Mouse (Mus musculus): ENCODE measurements around the gene Wipf3. TPM values are rescaled to one million over a fixed set of nuclear protein-coding genes. Genes with fewer than 3 reads are reported as not detected.

The Wipf3 gene
- total RNA-seq, 2 experiments from 2014 or later = 137 to 139 TPM

GRCm38 (mm10) chr6:54431761-54432160, 2.4 kb downstream of the Wipf3 start:
- DNase-seq (ENCODE audit: low spot score in 2 of 2) = peak; percentile 62 to 71

- no peak for DNase-seq (ENCODE audit: low spot score in 2 of 2)
Observed at GRCm38 (mm10) chr6:54432191-54432590, 2.8 kb downstream of the Wipf3 start.

GRCm38 (mm10) chr6:54432806-54433545, 3.6 kb downstream of the Wipf3 start:
- peak; percentile 43 to 58 for DNase-seq (ENCODE audit: low spot score in 2 of 2)

- no peak for DNase-seq (ENCODE audit: low spot score in 2 of 2)
Observed at GRCm38 (mm10) chr6:54434171-54434570, 4.8 kb downstream of the Wipf3 start.

GRCm38 (mm10) chr6:54435663-54436062, 6.3 kb downstream of the Wipf3 start:
- DNase-seq (ENCODE audit: low spot score in 2 of 2) = no peak

GRCm38 (mm10) chr6:54436286-54436685, 6.9 kb downstream of the Wipf3 start:
- no peak for DNase-seq (ENCODE audit: low spot score in 2 of 2)

- no peak for DNase-seq (ENCODE audit: low spot score in 2 of 2)
Observed at GRCm38 (mm10) chr6:54438510-54438909, 9.1 kb downstream of the Wipf3 start.

- no peak for DNase-seq (ENCODE audit: low spot score in 2 of 2)
Observed at GRCm38 (mm10) chr6:54440658-54441057, 11.3 kb downstream of the Wipf3 start.

- DNase-seq (ENCODE audit: low spot score in 2 of 2) = no peak
Observed at GRCm38 (mm10) chr6:54443657-54444056, 14.3 kb downstream of the Wipf3 start.

GRCm38 (mm10) chr6:54444086-54444485, 14.7 kb downstream of the Wipf3 start:
- DNase-seq (ENCODE audit: low spot score in 2 of 2) = no peak

- no peak for DNase-seq (ENCODE audit: low spot score in 2 of 2)
Observed at GRCm38 (mm10) chr6:54445249-54445818, 15.9 kb downstream of the Wipf3 start.

GRCm38 (mm10) chr6:54447353-54447752, 17.9 kb downstream of the Wipf3 start:
- DNase-seq (ENCODE audit: low spot score in 2 of 2) = no peak

GRCm38 (mm10) chr6:54459661-54460060, 30.3 kb downstream of the Wipf3 start:
- no peak for DNase-seq (ENCODE audit: low spot score in 2 of 2)

GRCm38 (mm10) chr6:54460172-54460914, 30.9 kb downstream of the Wipf3 start:
- no peak for DNase-seq (ENCODE audit: low spot score in 2 of 2)

- peak; percentile 41 to 51 for DNase-seq (ENCODE audit: low spot score in 2 of 2)
Observed at GRCm38 (mm10) chr6:54460915-54461671, 31.7 kb downstream of the Wipf3 start.

- no peak for DNase-seq (ENCODE audit: low spot score in 2 of 2)
Observed at GRCm38 (mm10) chr6:54462766-54463165, 33.4 kb downstream of the Wipf3 start.

- DNase-seq (ENCODE audit: low spot score in 2 of 2) = peak in 1 of 2 experiments; percentile 55
Observed at GRCm38 (mm10) chr6:54463701-54464458, 34.5 kb downstream of the Wipf3 start.

- no peak for DNase-seq (ENCODE audit: low spot score in 2 of 2)
Observed at GRCm38 (mm10) chr6:54464926-54465325, 35.5 kb downstream of the Wipf3 start.

- DNase-seq (ENCODE audit: low spot score in 2 of 2) = no peak
Observed at GRCm38 (mm10) chr6:54467371-54467770, 38.0 kb downstream of the Wipf3 start.

- DNase-seq (ENCODE audit: low spot score in 2 of 2) = no peak
Observed at GRCm38 (mm10) chr6:54471866-54472265, 42.5 kb downstream of the Wipf3 start.

Data from layer of hippocampus, postnatal 10 days (tissue).